Mouse (Mus musculus) brain, adult 10 weeks (tissue): ENCODE results near the gene Nek4. TPM values are rescaled to one million over a fixed set of nuclear protein-coding genes. Genes with fewer than 3 reads are reported as not detected.

Experiments used
- polyA plus RNA-seq: library from polyadenylated mRNA; stranded (reverse); fragments of 350-450 nt; fragmentation: Illumina TruSeq; extraction: RNeasy Lipid Tissue Mini Kit (QIAGEN cat#74804); gene quantifications from one replicate; pipeline ENCODE4 v1.2.3, GENCODE M21; 2015; ENCODE audit warnings: low read depth, low replicate concordance

Gene Nek4
- 13.4 TPM for polyA plus RNA-seq

GRCm38 (mm10) chr14:30951154-30951825 is at the start of gene Nek4:
Gene Nek4, plus strand, starts transcription at chr14:30951377.

GRCm38 (mm10) chr14:30923375-30924105 is 27.6 kb upstream of the Nek4 start, which contains the start of gene Itih3:
Gene Itih3, minus strand, starts transcription at chr14:30923760.

GRCm38 (mm10) chr14:30943038-30943437 is 8.1 kb upstream of the Nek4 start, which contains the start of gene Itih1:
Gene Itih1, minus strand, starts transcription at chr14:30943289.

GRCm38 (mm10) chr14:31001307-31002205 is 50.4 kb downstream of the Nek4 start, which contains the start of the genes Glt8d1 and Spcs1:
Gene Glt8d1, plus strand, starts transcription at chr14:31001400.
Gene Spcs1, minus strand, starts transcription at chr14:31001672.

GRCm38 (mm10) chr14:31018860-31019291 is 67.7 kb downstream of the Nek4 start, which contains the start of the genes Pbrm1 and Gnl3:
Gene Pbrm1, plus strand, starts transcription at chr14:31019138.
Gene Gnl3, minus strand, starts transcription at chr14:31019152.

Other genes with a start within 250 kb of the Nek4 start
- gene Sfmbt1, start 236.5 kb upstream of the Nek4 start, polyA plus RNA-seq: 11.6 TPM
- gene Tmem110, start 125.8 kb upstream of the Nek4 start, polyA plus RNA-seq: 17.9 TPM
- 3.9 TPM for gene Mustn1, start 72.2 kb upstream of the Nek4 start, polyA plus RNA-seq
- not detected for gene Itih4, start 64.9 kb upstream of the Nek4 start, polyA plus RNA-seq
- gene Itih3, start 27.6 kb upstream of the Nek4 start, polyA plus RNA-seq: 53.4 TPM
- not detected for gene Itih1, start 8.1 kb upstream of the Nek4 start, polyA plus RNA-seq
- 57.9 TPM for gene Glt8d1, start 50.0 kb downstream of the Nek4 start, polyA plus RNA-seq
- gene Spcs1, start 50.3 kb downstream of the Nek4 start, polyA plus RNA-seq: 353 TPM
- gene Pbrm1, start 67.8 kb downstream of the Nek4 start, polyA plus RNA-seq: 23.9 TPM
- gene Gnl3, start 67.8 kb downstream of the Nek4 start, polyA plus RNA-seq: 46.3 TPM
- gene Smim4, start 177.6 kb downstream of the Nek4 start, polyA plus RNA-seq: 28.6 TPM
- gene Nt5dc2, start 179.7 kb downstream of the Nek4 start, polyA plus RNA-seq: 6.0 TPM
- gene Stab1, start 217.3 kb downstream of the Nek4 start, polyA plus RNA-seq: 8.6 TPM